Mouse (Mus musculus) intestine, postnatal 0 days (tissue): Measurements from ENCODE around the gene Tle4. TPM values are rescaled to one million over a fixed set of nuclear protein-coding genes. Genes with fewer than 3 reads are reported as not detected.
A peak's percentile ranks its signal among the peaks of the same experiment; 100 is the strongest.

Source experiments
- ATAC-seq: fragments of 200-750 bp; cut with Nextera tagmentation; 2 replicates; pipeline ENCODE4 v1.8.0; 2017; ENCODE audit warnings: mild to moderate bottlenecking, moderate TSS enrichment, moderate library complexity
- H3K27ac ChIP-seq: fragments of 300-500 bp; sonication (generic); 2 replicates; pipeline ENCODE4 v1.5.1; 2014; ENCODE audit warnings: mild to moderate bottlenecking, low read depth, low read length, moderate library complexity
- H3K27me3 ChIP-seq: fragments of 300-500 bp; sonication (generic); replicated peaks from 2 replicates; pipeline ENCODE4 v1.6.1; 2014; ENCODE audit warnings: low read length, mixed read lengths; ENCODE audit not compliant: control insufficient read depth, insufficient read depth
- H3K36me3 ChIP-seq: fragments of 300-500 bp; sonication (generic); 2 replicates; pipeline ENCODE4 v1.6.1; 2014; ENCODE audit warnings: mild to moderate bottlenecking, moderate library complexity; ENCODE audit not compliant: control insufficient read depth, insufficient read depth
- H3K4me1 ChIP-seq: fragments of 300-500 bp; sonication (generic); replicated peaks from 2 replicates; pipeline ENCODE4 v1.6.1; 2014; ENCODE audit warnings: antibody characterized with exemption, low read length, mixed read lengths; ENCODE audit not compliant: control insufficient read depth, insufficient read depth
- H3K4me2 ChIP-seq: fragments of 300-500 bp; sonication (generic); replicated peaks from 2 replicates; pipeline ENCODE4 v1.6.1; 2014; ENCODE audit warnings: low read depth, mild to moderate bottlenecking, moderate library complexity
- H3K4me3 ChIP-seq: fragments of 300-500 bp; sonication (generic); 2 replicates; pipeline ENCODE4 v1.5.1; 2014; ENCODE audit warnings: low read depth, low read length
- H3K9ac ChIP-seq: fragments of 300-500 bp; sonication (generic); 2 replicates; pipeline ENCODE4 v1.6.1; 2014; ENCODE audit warnings: mild to moderate bottlenecking, low read depth, low read length
- H3K9me3 ChIP-seq: fragments of 300-500 bp; sonication (generic); 2 replicates; pipeline ENCODE4 v1.6.1; 2016; ENCODE audit warnings: mixed run types; ENCODE audit not compliant: control insufficient read depth
- CTCF ChIP-seq: sonication (generic); IDR thresholded peaks from 2 replicates; pipeline ENCODE4 v1.5.1; 2016; ENCODE audit warnings: low read depth, mild to moderate bottlenecking, control low read depth, antibody characterized with exemption, moderate library complexity
- whole genome bisulfite sequencing: fragments of 180-500 bp; shearing (Covaris S2); extraction: QIAGEN DNeasy Blood & Tissue Kit; methylation state at CpG from one replicate; pipeline ENCODE4 v1.1.7; 2014; 5-methylcytosine and 5-hydroxymethylcytosine counted together
- polyA plus RNA-seq: library from polyadenylated mRNA; unstranded; fragments of >200 nt; fragmentation: Nextera tagmentation; extraction: Ambion mirVana; gene quantifications from 2 replicates; pipeline ENCODE4 v1.2.1, GENCODE M21; 2015

Tle4 gene
- polyA plus RNA-seq, 1 experiment from 2014 or later = 18.5 TPM

GRCm38 (mm10) chr19:14566564-14567021, 31.3 kb downstream of the Tle4 start:
- H3K4me2 ChIP-seq = no peak overlapping the region
- H3K36me3 ChIP-seq = no peaks in the 10 kb centered on the region
- H3K27ac ChIP-seq = no peak overlapping the region
- no peaks in the 10 kb centered on the region for H3K9me3 ChIP-seq
- H3K9ac ChIP-seq = no peak overlapping the region
- WGBS = 73% methylated on average over 5 of the region's 5 CpGs
- no peaks in the 10 kb centered on the region for H3K4me1 ChIP-seq
- no peak for ATAC-seq
- TF ChIP-seq CTCF = no peak
- H3K4me3 ChIP-seq = no peak overlapping the region
- no peaks in the 10 kb centered on the region for H3K27me3 ChIP-seq

GRCm38 (mm10) chr19:14565424-14566069, 32.3 kb downstream of the Tle4 start:
- WGBS = 75% methylated on average over 4 of the region's 4 CpGs
- no peaks in the 10 kb centered on the region for H3K4me1 ChIP-seq
- H3K9ac ChIP-seq = no peak overlapping the region
- ATAC-seq = no peak
- H3K4me3 ChIP-seq = no peak overlapping the region
- H3K27ac ChIP-seq = no peak overlapping the region
- no peaks in the 10 kb centered on the region for H3K9me3 ChIP-seq
- no peaks in the 10 kb centered on the region for H3K27me3 ChIP-seq
- H3K4me2 ChIP-seq = no peak overlapping the region
- no peak for TF ChIP-seq CTCF
- H3K36me3 ChIP-seq = no peaks in the 10 kb centered on the region

GRCm38 (mm10) chr19:14563273-14563959, 34.4 kb downstream of the Tle4 start:
- ATAC-seq = no peak
- H3K4me1 ChIP-seq = no peaks in the 10 kb centered on the region
- H3K36me3 ChIP-seq = no peaks in the 10 kb centered on the region
- 75% methylated on average over 4 of the region's 4 CpGs for WGBS
- H3K4me2 ChIP-seq = no peak overlapping the region
- no peak overlapping the region for H3K4me3 ChIP-seq
- H3K9me3 ChIP-seq = no peaks in the 10 kb centered on the region
- no peak for TF ChIP-seq CTCF
- H3K27ac ChIP-seq = no peak overlapping the region
- H3K27me3 ChIP-seq = no peaks in the 10 kb centered on the region
- no peak overlapping the region for H3K9ac ChIP-seq

- Histone ChIP-seq H3K4me2 (no peak overlapping the region), H3K9ac (no peak overlapping the region), H3K9me3 (no peaks in the 10 kb centered on the region), H3K27me3 (no peaks in the 10 kb centered on the region), H3K27ac (peak overlapping the region; percentile 22), H3K36me3 (no peaks in the 10 kb centered on the region), H3K4me3 (no peak overlapping the region), H3K4me1 (0 out of 2 replicates have a peak, but pooled peaks cover 5% of the 10 kb centered on the region)
- peak; percentile 76 for ATAC-seq
- no peak for TF ChIP-seq CTCF
- 63% methylated on average over 3 of the region's 3 CpGs for WGBS
These were observed 50.0 kb downstream of the Tle4 start for GRCm38 (mm10) chr19:14547871-14548270.

- no peak overlapping the region for H3K4me2 ChIP-seq
These were observed 50.6 kb downstream of the Tle4 start for GRCm38 (mm10) chr19:14547133-14547842.

GRCm38 (mm10) chr19:14545485-14545884, 52.4 kb downstream of the Tle4 start:
- 86% methylated on average over 1 of the region's 1 CpGs for WGBS
- no peaks in the 10 kb centered on the region for H3K36me3 ChIP-seq
- ATAC-seq = no peak
- H3K9me3 ChIP-seq = no peaks in the 10 kb centered on the region
- 0 out of 2 replicates have a peak, but pooled peaks cover 5% of the 10 kb centered on the region for H3K4me1 ChIP-seq
- H3K9ac ChIP-seq = no peak overlapping the region
- H3K27me3 ChIP-seq = no peaks in the 10 kb centered on the region
- no peak for TF ChIP-seq CTCF
- H3K4me3 ChIP-seq = no peak overlapping the region
- no peak overlapping the region for H3K4me2 ChIP-seq
- H3K27ac ChIP-seq = no peak overlapping the region

More at GRCm38 (mm10) chr19:14547133-14547842, 50.6 kb downstream of the Tle4 start:
- H3K27ac ChIP-seq = peak overlapping the region; percentile 22
- H3K9ac ChIP-seq = no peak overlapping the region
- H3K9me3 ChIP-seq = no peaks in the 10 kb centered on the region
- no peaks in the 10 kb centered on the region for H3K36me3 ChIP-seq
- 73% methylated on average over 8 of the region's 8 CpGs for WGBS
- no peak for TF ChIP-seq CTCF
- peak; percentile 91 for ATAC-seq
- no peak overlapping the region for H3K4me3 ChIP-seq
- no peaks in the 10 kb centered on the region for H3K27me3 ChIP-seq
- 0 out of 2 replicates have a peak, but pooled peaks cover 5% of the 10 kb centered on the region for H3K4me1 ChIP-seq
